Mouse (Mus musculus): ENCODE results near the gene Aifm3. TPM values are rescaled to one million over a fixed set of nuclear protein-coding genes. Genes with fewer than 3 reads are reported as not detected.
"Not testable (repeated sequence)": the region's sequence is repeated elsewhere in the genome, so short reads cannot be mapped to it uniquely, and the experiment has no call there.

The Aifm3 gene
- polyA plus RNA-seq, 1 experiment from 2014 or later, result 1.7 TPM

DNA sequence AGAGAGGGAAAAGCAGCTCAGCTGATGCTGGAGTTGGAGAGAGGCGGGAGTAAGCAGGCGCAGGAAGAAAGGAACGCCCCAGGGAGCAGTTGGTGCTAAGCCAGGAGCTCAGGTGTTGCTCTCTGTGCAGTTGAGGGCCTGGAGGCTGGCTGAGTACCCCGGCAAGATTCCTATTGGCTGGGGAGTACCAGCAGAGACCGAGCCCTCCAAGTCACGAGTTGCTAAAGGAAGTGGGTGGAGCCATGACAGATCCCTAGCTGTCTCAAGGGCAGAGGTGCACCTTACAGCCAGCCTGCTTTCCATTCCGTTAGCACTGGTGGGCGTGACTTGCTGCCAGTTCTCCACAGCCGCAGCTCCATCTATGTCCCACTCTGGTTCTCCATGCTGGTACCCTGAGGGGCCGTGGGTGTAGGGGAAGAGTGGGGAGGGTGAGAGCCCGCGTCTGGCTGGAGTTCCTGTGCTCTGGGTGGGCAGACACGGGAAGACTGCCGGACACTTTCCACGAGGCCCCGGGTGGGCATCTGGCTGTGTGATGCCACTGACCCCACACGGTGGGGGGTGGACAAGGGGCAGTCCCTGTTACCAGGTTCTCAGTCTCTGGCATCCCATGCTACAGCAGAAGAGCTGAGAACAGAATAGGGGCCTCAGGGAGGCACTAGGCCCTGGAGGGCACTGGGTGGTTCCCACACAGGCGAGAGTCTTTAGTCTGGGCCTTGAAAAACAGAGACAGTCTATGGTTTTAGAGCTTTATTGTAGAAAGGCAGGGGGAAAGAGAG is 64.7 kb downstream of the Aifm3 start:
- Histone ChIP-seq H3K9ac (ENCODE audit: low read depth, low read length) (no peak overlapping the region), H3K27ac (ENCODE audit: low read depth, low read length) (no peak overlapping the region), H3K4me3 (ENCODE audit: low read length) (peak overlapping the region; percentile 4; the same call in 1 of the 2 replicates), H3K4me2 (replicated peaks; ENCODE audit: low read depth, low read length) (peak overlapping the region; percentile 27; the same call in 1 of the 2 replicates), H3K9me3 (ENCODE audit: control insufficient read depth, low read length) (no peaks in the 10 kb centered on the region), H3K27me3 (ENCODE audit: control insufficient read depth, insufficient read depth, low read length) (no peaks in the 10 kb centered on the region), H3K36me3 (ENCODE audit: control insufficient read depth, insufficient read depth, low read length) (no peaks in the 10 kb centered on the region), H3K4me1 (ENCODE audit: control insufficient read depth, insufficient read depth, low read length) (peaks cover 9% of the 10 kb centered on the region)
- 9% methylated on average over 18 of the region's 18 CpGs for WGBS
- ATAC-seq (ENCODE audit: low FRiP score, low TSS enrichment), result peak; percentile 91

DNA sequence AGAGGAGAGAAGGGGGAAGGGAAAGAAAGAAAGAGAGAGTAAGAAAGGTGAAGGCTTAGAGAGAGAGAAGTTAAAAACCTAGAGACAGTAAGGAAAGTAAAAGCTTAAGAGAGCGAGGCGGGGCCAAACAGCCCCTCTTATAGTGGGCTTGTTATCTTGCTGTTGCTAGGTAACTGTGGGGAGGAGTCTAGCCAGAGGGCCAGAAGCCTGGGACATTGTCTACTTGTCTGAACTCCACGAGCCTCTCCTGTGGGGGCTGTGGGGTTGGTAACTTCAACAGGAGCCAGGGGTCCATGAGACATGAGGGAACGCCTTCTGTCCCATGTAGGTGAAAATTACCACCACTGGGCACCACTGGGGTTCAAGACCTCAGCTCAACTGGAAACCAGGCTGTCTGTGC is 65.3 kb downstream of the Aifm3 start:
- H3K4me2 ChIP-seq (replicated peaks; ENCODE audit: low read depth, low read length), result not testable (repeated sequence)

DNA sequence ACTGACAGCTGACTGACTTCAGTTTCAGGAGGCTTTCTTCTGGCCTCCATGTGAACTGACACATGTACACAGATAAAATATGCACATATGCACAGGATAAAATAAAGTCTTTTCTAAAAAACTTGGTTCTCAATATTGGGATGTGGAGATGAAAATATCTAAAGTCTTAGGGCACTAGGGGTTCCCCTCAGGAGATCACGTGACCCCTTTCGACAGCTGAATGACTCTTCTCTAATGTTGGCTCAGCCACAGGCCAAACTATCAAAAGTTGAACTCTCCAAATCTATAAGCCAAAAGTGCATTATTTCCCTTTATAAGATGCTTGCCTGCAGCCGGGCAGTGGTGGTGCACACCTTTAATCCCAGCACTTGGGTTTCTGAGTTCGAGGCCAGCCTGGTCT is 66.8 kb downstream of the Aifm3 start:
- Histone ChIP-seq H3K4me3 (ENCODE audit: low read length) (no peak overlapping the region), H3K9ac (ENCODE audit: low read depth, low read length) (no peak overlapping the region), H3K27ac (ENCODE audit: low read depth, low read length) (no peak overlapping the region), H3K27me3 (ENCODE audit: control insufficient read depth, insufficient read depth, low read length) (no peaks in the 10 kb centered on the region), H3K9me3 (ENCODE audit: control insufficient read depth, low read length) (no peaks in the 10 kb centered on the region), H3K4me1 (ENCODE audit: control insufficient read depth, insufficient read depth, low read length) (peaks cover 19% of the 10 kb centered on the region), H3K4me2 (replicated peaks; ENCODE audit: low read depth, low read length) (no peak overlapping the region), H3K36me3 (ENCODE audit: control insufficient read depth, insufficient read depth, low read length) (no peaks in the 10 kb centered on the region)
- ATAC-seq (ENCODE audit: low FRiP score, low TSS enrichment), result no peak
- 84% methylated on average over 4 of the region's 4 CpGs for WGBS

More for the DNA sequence above, 65.3 kb downstream of the Aifm3 start:
- H3K4me1 ChIP-seq (ENCODE audit: control insufficient read depth, insufficient read depth, low read length), result peaks cover 13% of the 10 kb centered on the region
- not testable (repeated sequence) for ATAC-seq (ENCODE audit: low FRiP score, low TSS enrichment); H3K9me3 ChIP-seq (ENCODE audit: control insufficient read depth, low read length); H3K27me3 ChIP-seq (ENCODE audit: control insufficient read depth, insufficient read depth, low read length); H3K27ac ChIP-seq (ENCODE audit: low read depth, low read length); H3K36me3 ChIP-seq (ENCODE audit: control insufficient read depth, insufficient read depth, low read length); H3K4me3 ChIP-seq (ENCODE audit: low read length); H3K9ac ChIP-seq (ENCODE audit: low read depth, low read length)
- 27% methylated on average over 4 of the region's 4 CpGs for WGBS

DNA sequence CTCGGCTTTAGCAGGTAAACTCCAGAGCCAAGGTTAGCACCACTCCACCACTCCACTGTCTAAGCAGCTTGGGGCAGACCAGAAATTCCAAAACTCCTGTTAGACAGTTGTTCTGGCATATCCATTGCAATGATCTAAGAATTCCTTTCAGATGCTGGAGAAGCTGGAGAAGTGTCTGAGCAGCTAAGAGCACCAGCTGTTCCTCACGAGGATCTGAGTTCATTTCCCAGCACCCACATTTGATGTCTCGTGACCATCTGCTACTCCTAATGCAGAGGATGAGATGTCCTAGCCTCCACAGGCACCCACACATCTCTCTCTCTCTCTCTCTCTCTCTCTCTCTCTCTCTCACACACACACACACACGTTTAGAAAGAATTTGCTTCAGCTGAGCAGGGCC is 67.5 kb downstream of the Aifm3 start:
- H3K36me3 ChIP-seq (ENCODE audit: control insufficient read depth, insufficient read depth, low read length), result no peaks in the 10 kb centered on the region
- WGBS, result 58% methylated on average over 4 of the region's 4 CpGs
- H3K4me1 ChIP-seq (ENCODE audit: control insufficient read depth, insufficient read depth, low read length), result peaks cover 19% of the 10 kb centered on the region
- no peaks in the 10 kb centered on the region for H3K9me3 ChIP-seq (ENCODE audit: control insufficient read depth, low read length)
- no peak overlapping the region for H3K4me2 ChIP-seq (replicated peaks; ENCODE audit: low read depth, low read length)
- no peak overlapping the region for H3K4me3 ChIP-seq (ENCODE audit: low read length)
- H3K27ac ChIP-seq (ENCODE audit: low read depth, low read length), result no peak overlapping the region
- no peak for ATAC-seq (ENCODE audit: low FRiP score, low TSS enrichment)
- no peak overlapping the region for H3K9ac ChIP-seq (ENCODE audit: low read depth, low read length)
- no peaks in the 10 kb centered on the region for H3K27me3 ChIP-seq (ENCODE audit: control insufficient read depth, insufficient read depth, low read length)

Other genes with a start within 250 kb of the Aifm3 start
- gene Tmem191c, start 213.5 kb upstream of the Aifm3 start, polyA plus RNA-seq (2014; fragmentation: Nextera tagmentation; extraction: Ambion mirVana), result 10.2 and 11.1 TPM in 2 replicates
- gene Serpind1, start 158.2 kb upstream of the Aifm3 start, polyA plus RNA-seq (2014; fragmentation: Nextera tagmentation; extraction: Ambion mirVana), result 0.14 and 0.16 TPM in 2 replicates
- 6.6 and 7.1 TPM in 2 replicates for gene Snap29, start 83.6 kb upstream of the Aifm3 start, polyA plus RNA-seq (2014; fragmentation: Nextera tagmentation; extraction: Ambion mirVana)
- 32.6 and 41.1 TPM in 2 replicates for gene Pi4ka, start 83.3 kb upstream of the Aifm3 start, polyA plus RNA-seq (2014; fragmentation: Nextera tagmentation; extraction: Ambion mirVana)
- 59.6 and 77.9 TPM in 2 replicates for gene Crkl, start 37.6 kb upstream of the Aifm3 start, polyA plus RNA-seq (2014; fragmentation: Nextera tagmentation; extraction: Ambion mirVana)
- 57.9 and 81.4 TPM in 2 replicates for gene Lztr1, start 19.1 kb downstream of the Aifm3 start, polyA plus RNA-seq (2014; fragmentation: Nextera tagmentation; extraction: Ambion mirVana)
- gene Thap7, start 41.5 kb downstream of the Aifm3 start, polyA plus RNA-seq (2014; fragmentation: Nextera tagmentation; extraction: Ambion mirVana), result 49.1 and 51.1 TPM in 2 replicates
- gene Lrrc74b, start 71.6 kb downstream of the Aifm3 start, polyA plus RNA-seq (2014; fragmentation: Nextera tagmentation; extraction: Ambion mirVana), result 0.12 TPM in 1 of 2 replicates, not detected in the other
- gene P2rx6, start 72.3 kb downstream of the Aifm3 start, polyA plus RNA-seq (2014; fragmentation: Nextera tagmentation; extraction: Ambion mirVana), result 0.27 and 0.37 TPM in 2 replicates
- 4.3 and 6.6 TPM in 2 replicates for gene Slc7a4, start 93.6 kb downstream of the Aifm3 start, polyA plus RNA-seq (2014; fragmentation: Nextera tagmentation; extraction: Ambion mirVana)
- 33.4 and 54.9 TPM in 2 replicates for gene Smpd4, start 129.7 kb downstream of the Aifm3 start, polyA plus RNA-seq (2014; fragmentation: Nextera tagmentation; extraction: Ambion mirVana)
- gene Ccdc74a, start 156.9 kb downstream of the Aifm3 start, polyA plus RNA-seq (2014; fragmentation: Nextera tagmentation; extraction: Ambion mirVana), result 7.0 and 8.6 TPM in 2 replicates
- 32.4 and 39.7 TPM in 2 replicates for gene Med15, start 243.3 kb downstream of the Aifm3 start, polyA plus RNA-seq (2014; fragmentation: Nextera tagmentation; extraction: Ambion mirVana)

Measured in kidney, embryonic 14.5 days (tissue).